Mouse (Mus musculus) C2C12 (cell line): Measurements from ENCODE around the gene Qrich2.

Experiments
- CTCF ChIP-seq: IDR thresholded peaks from one replicate; pipeline ENCODE4 v1.5.1; 2011; ENCODE audit not compliant: control insufficient read depth, insufficient read depth, insufficient read length
- MYOD1 ChIP-seq: IDR thresholded peaks from one replicate; pipeline ENCODE4 v1.6.1; 2011; ENCODE audit warnings: low read depth; ENCODE audit not compliant: control insufficient read depth, insufficient read length

GRCm38 (mm10) chr11:116472275-116472674 is 6.2 kb upstream of the Qrich2 start:
- TF ChIP-seq CTCF, result no peak
- no peak for TF ChIP-seq MYOD1
